Mouse (Mus musculus) cortical plate, adult 2 months (tissue): Measurements from ENCODE around the gene Hoxd8.

Source experiments
- CTCF ChIP-seq: fragments of 200-500 bp; IDR thresholded peaks from 2 replicates; pipeline ENCODE4 v1.5.1; 2011; ENCODE audit warnings: mild to moderate bottlenecking, control low read depth, low read length; ENCODE audit not compliant: insufficient read depth; ENCODE audit errors: extremely low read depth
- POLR2A ChIP-seq: fragments of 200-500 bp; IDR thresholded peaks from 2 replicates; pipeline ENCODE4 v1.6.1; 2011; ENCODE audit warnings: mild to moderate bottlenecking, low read length, control low read depth; ENCODE audit not compliant: insufficient read depth; ENCODE audit errors: extremely low read depth

GRCm38 (mm10) chr2:74731055-74731454 lies 26.6 kb downstream of the Hoxd8 start:
- TF ChIP-seq CTCF (no peak), POLR2A (no peak)
